Mouse (Mus musculus): ENCODE results near the gene 2510002D24Rik. TPM values are rescaled to one million over a fixed set of nuclear protein-coding genes. Genes with fewer than 3 reads are reported as not detected.

The 2510002D24Rik gene
- polyA plus RNA-seq, 1 experiment: 44.9 TPM

- peaks cover 3% of the 10 kb centered on the region; the same call in 1 of the 2 replicates for H3K4me1 ChIP-seq (ENCODE audit: control insufficient read depth, insufficient read depth, insufficient read length)
- peaks cover 10% of the 10 kb centered on the region for H3K36me3 ChIP-seq (ENCODE audit: control insufficient read depth, insufficient read depth, low read length)
- DNase-seq (ENCODE audit: low read depth in 1 of 2, low spot score in 2 of 2): peak; percentile 34 to 45
- no peaks in the 10 kb centered on the region for H3K27me3 ChIP-seq (ENCODE audit: control insufficient read depth, insufficient read depth, low read length)
- H3K4me3 ChIP-seq (ENCODE audit: extremely low read depth, insufficient read depth, insufficient read length): peak overlapping the region; percentile 100
- TF ChIP-seq POLR2A (IDR thresholded peaks at IDR 0.05; ENCODE audit: low read depth, low read length) (no peak), CTCF (IDR thresholded peaks at IDR 0.05; ENCODE audit: extremely low read depth, insufficient read depth, insufficient read length, insufficient replicate concordance) (no peak)
- WGBS: under 1% methylated on average over 39 of the region's 43 CpGs
- peak overlapping the region; percentile 98 for H3K27ac ChIP-seq (ENCODE audit: insufficient read depth, low read length)
Observed at GRCm38 (mm10) chr16:18877386-18878090, 41.2 kb downstream of the 2510002D24Rik start.

GRCm38 (mm10) chr16:18878091-18878720 is 41.8 kb downstream of the 2510002D24Rik start:
- Histone ChIP-seq H3K4me3 (ENCODE audit: extremely low read depth, insufficient read depth, insufficient read length) (peak overlapping the region; percentile 100), H3K4me1 (ENCODE audit: control insufficient read depth, insufficient read depth, insufficient read length) (peaks cover 3% of the 10 kb centered on the region; the same call in 1 of the 2 replicates), H3K27me3 (ENCODE audit: control insufficient read depth, insufficient read depth, low read length) (no peaks in the 10 kb centered on the region), H3K36me3 (ENCODE audit: control insufficient read depth, insufficient read depth, low read length) (peaks cover 4% of the 10 kb centered on the region; the same call in 1 of the 2 replicates), H3K27ac (ENCODE audit: insufficient read depth, low read length) (peak overlapping the region; percentile 98)
- no peak for DNase-seq (ENCODE audit: low read depth in 1 of 2, low spot score in 2 of 2)
- TF ChIP-seq CTCF (IDR thresholded peaks at IDR 0.05; ENCODE audit: extremely low read depth, insufficient read depth, insufficient read length, insufficient replicate concordance) (no peak), POLR2A (IDR thresholded peaks at IDR 0.05; ENCODE audit: low read depth, low read length) (no peak)
- 12% methylated on average over 20 of the region's 20 CpGs for WGBS

- Histone ChIP-seq H3K36me3 (ENCODE audit: control insufficient read depth, insufficient read depth, low read length) (no peaks in the 10 kb centered on the region; the same call in 1 of the 2 replicates), H3K4me1 (ENCODE audit: control insufficient read depth, insufficient read depth, insufficient read length) (no peaks in the 10 kb centered on the region), H3K27ac (ENCODE audit: insufficient read depth, low read length) (no peak overlapping the region), H3K4me3 (ENCODE audit: extremely low read depth, insufficient read depth, insufficient read length) (no peak overlapping the region), H3K27me3 (ENCODE audit: control insufficient read depth, insufficient read depth, low read length) (no peaks in the 10 kb centered on the region)
- TF ChIP-seq CTCF (IDR thresholded peaks at IDR 0.05; ENCODE audit: extremely low read depth, insufficient read depth, insufficient read length, insufficient replicate concordance) (no peak), POLR2A (IDR thresholded peaks at IDR 0.05; ENCODE audit: low read depth, low read length) (no peak)
- no peak for DNase-seq (ENCODE audit: low read depth in 1 of 2, low spot score in 2 of 2)
Observed at GRCm38 (mm10) chr16:18884044-18884443, 47.7 kb downstream of the 2510002D24Rik start.

Other genes starting within 250 kb of the 2510002D24Rik start
- 0.06 and 0.42 TPM in 2 replicates for gene Tbx1, start 245.9 kb upstream of the 2510002D24Rik start, polyA plus RNA-seq (2012; rRNA removed)
- 101 and 155 TPM in 2 replicates for gene Gp1bb, start 214.2 kb upstream of the 2510002D24Rik start, polyA plus RNA-seq (2012; rRNA removed)
- gene Gm49601, start 210.2 kb upstream of the 2510002D24Rik start, polyA plus RNA-seq (2012; rRNA removed): 0.71 and 2.2 TPM in 2 replicates
- 1.9 and 2.1 TPM in 2 replicates for gene Sept5, start 206.6 kb upstream of the 2510002D24Rik start, polyA plus RNA-seq (2012; rRNA removed)
- gene Cldn5, start 59.7 kb upstream of the 2510002D24Rik start, polyA plus RNA-seq (2012; rRNA removed): 59.4 and 69.5 TPM in 2 replicates
- 17.6 and 18.0 TPM in 2 replicates for gene Ufd1, start 24.8 kb upstream of the 2510002D24Rik start, polyA plus RNA-seq (2012; rRNA removed)
- 9.7 and 11.5 TPM in 2 replicates for gene Cdc45, start 24.6 kb upstream of the 2510002D24Rik start, polyA plus RNA-seq (2012; rRNA removed)
- gene Gm28539, start within 50 bp of the 2510002D24Rik start, polyA plus RNA-seq (2012; rRNA removed): 1.9 TPM in 1 of 2 replicates, not detected in the other
- gene Mrpl40, start 40.3 kb downstream of the 2510002D24Rik start, polyA plus RNA-seq (2012; rRNA removed): 6.1 and 8.1 TPM in 2 replicates
- gene Hira, start 40.5 kb downstream of the 2510002D24Rik start, polyA plus RNA-seq (2012; rRNA removed): 50.0 and 53.0 TPM in 2 replicates

All from spleen, adult 2 months (tissue).